Mouse (Mus musculus): ENCODE measurements around the gene Kcnj2.

GRCm38 (mm10) chr11:111096612-111097011, 30.6 kb downstream of the Kcnj2 start:
- TF ChIP-seq CTCF (IDR thresholded peaks at IDR 0.05; ENCODE audit: borderline replicate concordance, insufficient read depth, low read length): no peak
- TF ChIP-seq POLR2A (IDR thresholded peaks at IDR 0.05; ENCODE audit: low read depth, low read length): no peak

Measured in embryonic fibroblast, embryonic 13.5 days (primary cell).